Mouse (Mus musculus) kidney, adult 2 months (tissue): ENCODE results near the gene Hoxd1. TPM values are rescaled to one million over a fixed set of nuclear protein-coding genes. Genes with fewer than 3 reads are reported as not detected.

Experiments used
- DNase-seq: peaks from one replicate; pipeline ENCODE4 v3.0.0; 2021
- H3K27ac ChIP-seq: fragments of 200-500 bp; 2 replicates; pipeline ENCODE4 v1.5.1; 2012; ENCODE audit warnings: low read depth, low read length, control low read depth, inconsistent platforms; ENCODE audit not compliant: insufficient read depth
- H3K27me3 ChIP-seq: fragments of 200-500 bp; replicated peaks from 2 replicates; pipeline ENCODE4 v1.6.1; 2012; ENCODE audit warnings: mild to moderate bottlenecking, moderate library complexity, low read length, inconsistent platforms; ENCODE audit not compliant: control insufficient read depth, insufficient read depth
- H3K36me3 ChIP-seq: fragments of 200-500 bp; 2 replicates; pipeline ENCODE4 v1.6.1; 2012; ENCODE audit warnings: mild to moderate bottlenecking, moderate library complexity, low read length, inconsistent platforms; ENCODE audit not compliant: control insufficient read depth, insufficient read depth
- H3K4me1 ChIP-seq: fragments of 200-500 bp; 2 replicates; pipeline ENCODE4 v1.6.1; 2011; ENCODE audit warnings: low read length; ENCODE audit not compliant: control insufficient read depth, insufficient read depth
- H3K4me3 ChIP-seq: fragments of 200-500 bp; 2 replicates; pipeline ENCODE4 v1.5.1; 2011; ENCODE audit warnings: mild to moderate bottlenecking, low read depth, low read length, control low read depth; ENCODE audit not compliant: insufficient read depth
- CTCF ChIP-seq: fragments of 200-500 bp; conservative IDR thresholded peaks from 2 replicates; pipeline ENCODE4 v1.5.1; 2011; ENCODE audit warnings: low read depth, mild to moderate bottlenecking, control low read depth, low read length, moderate library complexity, mixed read lengths; ENCODE audit not compliant: insufficient read depth, insufficient read length
- POLR2A ChIP-seq: fragments of 200-500 bp; IDR thresholded peaks from one replicate; pipeline ENCODE4 v1.6.1; 2011; ENCODE audit warnings: low read depth, low read length, control low read depth
- WGBS: fragments of 180-500 bp; shearing (Covaris S2); methylation state at CpG from one replicate; pipeline ENCODE4 v1.1.7; 2018; 5-methylcytosine and 5-hydroxymethylcytosine counted together
- polyA plus RNA-seq: library from polyadenylated mRNA; depleted of rRNA; stranded (reverse); fragments of >200 nt; gene quantifications from 2 replicates; pipeline ENCODE4 v1.2.3, GENCODE M21; 2012

Hoxd1 gene
- polyA plus RNA-seq, 1 experiment, result 0.08 TPM

DNA sequence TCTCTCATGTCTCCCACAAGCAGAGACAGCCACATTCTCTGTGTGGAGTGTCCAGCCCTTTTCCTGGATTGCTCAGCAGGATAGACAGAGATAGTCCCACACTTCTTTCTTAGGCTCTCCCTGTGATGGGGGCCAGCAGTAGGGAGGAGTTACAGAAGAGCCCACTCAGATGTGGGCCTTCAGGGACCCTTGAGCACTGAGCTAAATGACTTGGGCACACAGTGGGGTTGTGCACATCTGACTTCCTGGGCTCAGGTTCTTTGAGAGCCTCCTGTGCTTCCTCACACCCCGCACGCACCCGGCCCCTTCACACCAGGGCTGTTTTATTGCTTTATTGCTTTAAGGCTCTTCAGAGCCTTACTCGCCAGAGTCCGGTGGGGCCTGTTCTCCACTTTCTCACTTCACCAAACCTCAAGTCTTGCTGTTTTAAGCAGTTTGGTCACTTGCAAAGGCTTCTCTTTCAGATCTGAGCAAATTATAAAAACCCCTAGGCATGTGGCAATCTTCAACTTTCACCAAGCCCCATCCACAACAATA lies 41.8 kb upstream of the Hoxd1 start:
- no peaks in the 10 kb centered on the region for H3K36me3 ChIP-seq
- no peak overlapping the region for H3K27ac ChIP-seq
- H3K27me3 ChIP-seq, result no peaks in the 10 kb centered on the region
- no peak for DNase-seq
- H3K4me3 ChIP-seq, result no peak overlapping the region
- 57% methylated on average over 5 of the region's 5 CpGs for WGBS
- TF ChIP-seq CTCF, result no peak
- TF ChIP-seq POLR2A, result no peak
- H3K4me1 ChIP-seq, result peaks cover 24% of the 10 kb centered on the region; the same call in 1 of the 2 replicates

- H3K27ac ChIP-seq, result no peak overlapping the region
- H3K4me1 ChIP-seq, result peaks cover 27% of the 10 kb centered on the region; the same call in 1 of the 2 replicates
- no peaks in the 10 kb centered on the region for H3K36me3 ChIP-seq
- no peak overlapping the region for H3K4me3 ChIP-seq
- H3K27me3 ChIP-seq, result no peaks in the 10 kb centered on the region
- DNase-seq, result peak; percentile 49
- TF ChIP-seq POLR2A (no peak), CTCF (no peak)
- WGBS, result 30% methylated on average over 6 of the region's 6 CpGs
These were observed 40.9 kb upstream of the Hoxd1 start for GRCm38 (mm10) chr2:74721882-74722281.

DNA sequence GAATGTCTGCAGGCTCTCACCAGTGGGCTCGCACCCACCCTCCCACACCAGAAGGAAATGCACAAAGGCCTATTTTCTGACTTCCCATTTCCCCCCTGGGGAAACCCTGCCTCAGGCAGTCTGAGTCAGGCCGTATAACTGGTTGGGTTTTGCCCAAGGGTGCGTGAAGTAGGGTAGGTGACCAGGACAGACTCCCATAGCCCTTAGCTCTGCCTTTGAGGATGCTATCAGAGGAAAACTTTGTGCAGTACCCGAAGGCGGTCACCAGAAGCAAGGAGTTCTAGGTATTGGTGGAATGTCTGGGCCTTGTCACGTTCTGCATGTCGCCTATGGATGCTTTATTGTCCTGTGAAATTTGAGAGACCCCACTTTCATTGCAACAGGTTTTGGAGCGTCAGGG lies 39.8 kb upstream of the Hoxd1 start:
- Histone ChIP-seq H3K27me3 (no peaks in the 10 kb centered on the region), H3K27ac (no peak overlapping the region), H3K4me3 (no peak overlapping the region), H3K4me1 (peaks cover 27% of the 10 kb centered on the region; the same call in 1 of the 2 replicates), H3K36me3 (no peaks in the 10 kb centered on the region)
- WGBS, result 75% methylated on average over 8 of the region's 8 CpGs
- no peak for DNase-seq
- TF ChIP-seq POLR2A, result no peak
- no peak for TF ChIP-seq CTCF

DNA sequence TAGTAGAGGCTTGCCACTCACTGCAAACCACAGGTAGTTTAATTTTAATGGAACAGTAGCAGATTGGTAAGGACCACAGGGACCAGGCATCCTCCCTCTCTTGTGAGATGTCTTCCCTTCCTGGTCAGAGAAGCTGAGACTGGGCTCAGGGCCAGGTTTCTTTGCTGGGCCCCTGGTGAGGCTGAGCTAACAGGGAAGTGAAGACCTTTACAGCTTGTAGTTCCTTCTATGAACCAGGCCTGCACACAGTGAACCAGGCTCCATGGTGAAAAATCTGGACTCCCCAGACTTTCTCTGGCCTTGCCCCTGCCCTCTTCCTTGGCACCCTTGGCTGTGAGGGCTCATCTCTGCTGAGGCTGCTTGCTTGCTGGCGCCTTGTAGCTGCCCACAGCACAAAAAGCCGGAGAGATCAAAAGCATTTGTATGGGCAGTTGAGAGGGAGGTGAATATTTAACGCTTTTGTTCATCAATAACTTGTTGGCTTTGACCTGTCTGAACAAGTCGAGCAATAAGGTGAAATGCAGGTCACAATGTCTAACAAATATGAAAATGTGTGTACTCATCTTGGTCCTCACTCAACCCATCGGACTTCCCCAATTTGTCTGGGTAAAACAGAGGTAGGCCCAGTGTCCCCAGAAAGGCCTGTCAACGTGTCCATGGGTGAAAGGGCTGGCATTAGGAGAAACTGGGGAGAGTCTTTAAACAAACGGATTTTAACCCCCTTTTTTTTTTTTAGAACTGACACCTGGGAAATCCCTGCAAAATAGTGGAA lies 38.4 kb upstream of the Hoxd1 start:
- Histone ChIP-seq H3K4me1 (peaks cover 26% of the 10 kb centered on the region; the same call in 1 of the 2 replicates), H3K36me3 (no peaks in the 10 kb centered on the region), H3K4me3 (no peak overlapping the region), H3K27me3 (no peaks in the 10 kb centered on the region), H3K27ac (no peak overlapping the region)
- TF ChIP-seq CTCF, result no peak
- DNase-seq, result peak; percentile 81
- 49% methylated on average over 7 of the region's 7 CpGs for WGBS

GRCm38 (mm10) chr2:74725171-74725570 lies 37.6 kb upstream of the Hoxd1 start:
- DNase-seq, result no peak
- H3K4me1 ChIP-seq, result peaks cover 24% of the 10 kb centered on the region; the same call in 1 of the 2 replicates
- TF ChIP-seq CTCF (no peak), POLR2A (no peak)
- H3K4me3 ChIP-seq, result no peak overlapping the region
- no peak overlapping the region for H3K27ac ChIP-seq
- no peaks in the 10 kb centered on the region for H3K27me3 ChIP-seq
- 60% methylated on average over 17 of the region's 17 CpGs for WGBS
- H3K36me3 ChIP-seq, result no peaks in the 10 kb centered on the region

DNA sequence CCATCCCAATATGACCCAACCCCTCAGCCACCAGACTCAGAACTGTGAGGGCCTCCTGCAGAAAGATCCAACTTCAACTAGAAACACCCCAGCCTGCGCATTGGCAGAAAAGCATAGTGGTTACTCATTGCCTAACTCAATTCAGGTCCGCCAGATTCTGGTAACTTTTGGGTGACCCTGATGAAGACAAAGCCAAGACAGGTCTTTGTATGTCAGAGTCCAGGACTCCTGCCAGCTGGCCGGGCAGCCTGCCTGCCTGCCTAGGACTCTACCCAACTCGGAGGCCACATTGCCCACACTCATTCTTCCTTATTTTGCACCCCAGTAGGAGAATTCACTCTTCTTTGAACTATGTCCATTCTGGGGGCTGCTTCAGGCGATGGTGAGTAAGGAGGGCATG lies 36.2 kb upstream of the Hoxd1 start, which contains the start of gene Gm28230:
TSS of gene Gm28230 (plus strand) at position 178 of the 400 bp plus-strand sequence.
- Histone ChIP-seq H3K27me3 (no peaks in the 10 kb centered on the region), H3K27ac (no peak within 1 kb of the TSS), H3K4me3 (peak within 1 kb of the TSS; percentile 40), H3K36me3 (no peaks in the 10 kb centered on the region), H3K4me1 (peaks cover 16% of the 10 kb centered on the region; the same call in 1 of the 2 replicates)
- peak; percentile 93 for DNase-seq
- no peak for TF ChIP-seq POLR2A
- no peak for TF ChIP-seq CTCF
- 41% methylated on average over 5 of the region's 5 CpGs for WGBS

GRCm38 (mm10) chr2:74726973-74727639 lies 35.7 kb upstream of the Hoxd1 start:
- Histone ChIP-seq H3K4me3 (peak overlapping the region; percentile 40), H3K36me3 (no peaks in the 10 kb centered on the region), H3K27me3 (no peaks in the 10 kb centered on the region), H3K27ac (no peak overlapping the region), H3K4me1 (peaks cover 14% of the 10 kb centered on the region; the same call in 1 of the 2 replicates)
- no peak for DNase-seq
- TF ChIP-seq POLR2A (no peak), CTCF (no peak)
- WGBS, result 46% methylated on average over 43 of the region's 43 CpGs
